Mouse (Mus musculus) bone marrow, adult 2 months (tissue): ENCODE measurements around the gene Tgfbr3.

Source experiments
- CTCF ChIP-seq: fragments of 200-500 bp; IDR thresholded peaks from 2 replicates; pipeline ENCODE4 v1.5.1; 2011; ENCODE audit warnings: low read length, control low read depth; ENCODE audit not compliant: control insufficient read depth, insufficient read depth
- POLR2A ChIP-seq: fragments of 200-500 bp; IDR thresholded peaks from 2 replicates; pipeline ENCODE4 v1.6.1; 2011; ENCODE audit warnings: low read depth, mild to moderate bottlenecking, control low read depth, low read length, borderline replicate concordance; ENCODE audit not compliant: control insufficient read depth

DNA sequence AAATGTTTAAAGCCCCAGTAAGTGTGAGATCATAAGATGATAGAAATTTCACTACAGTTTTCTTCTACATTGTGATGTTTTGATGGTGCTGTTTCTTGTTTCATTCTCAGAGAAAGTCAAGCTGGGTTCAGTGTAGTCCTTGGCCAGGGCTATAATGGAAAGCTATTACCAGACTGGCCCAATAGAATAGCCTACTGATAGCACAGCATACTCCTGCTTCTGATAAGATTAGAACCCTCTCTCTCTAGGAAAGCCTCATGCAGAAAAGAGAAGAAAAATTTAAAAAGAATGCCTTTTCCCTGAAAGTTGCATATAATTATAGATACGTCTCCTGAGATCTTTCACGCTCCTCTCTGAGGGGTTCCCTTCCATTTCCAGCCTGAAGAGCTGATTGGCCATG, 46.0 kb downstream of the Tgfbr3 start:
- TF ChIP-seq CTCF (no peak), POLR2A (no peak)
